Mouse (Mus musculus): ENCODE data around the gene Spg7.
"Not testable (repeated sequence)": the region's sequence is repeated elsewhere in the genome, so short reads cannot be mapped to it uniquely, and the experiment has no call there.

DNA sequence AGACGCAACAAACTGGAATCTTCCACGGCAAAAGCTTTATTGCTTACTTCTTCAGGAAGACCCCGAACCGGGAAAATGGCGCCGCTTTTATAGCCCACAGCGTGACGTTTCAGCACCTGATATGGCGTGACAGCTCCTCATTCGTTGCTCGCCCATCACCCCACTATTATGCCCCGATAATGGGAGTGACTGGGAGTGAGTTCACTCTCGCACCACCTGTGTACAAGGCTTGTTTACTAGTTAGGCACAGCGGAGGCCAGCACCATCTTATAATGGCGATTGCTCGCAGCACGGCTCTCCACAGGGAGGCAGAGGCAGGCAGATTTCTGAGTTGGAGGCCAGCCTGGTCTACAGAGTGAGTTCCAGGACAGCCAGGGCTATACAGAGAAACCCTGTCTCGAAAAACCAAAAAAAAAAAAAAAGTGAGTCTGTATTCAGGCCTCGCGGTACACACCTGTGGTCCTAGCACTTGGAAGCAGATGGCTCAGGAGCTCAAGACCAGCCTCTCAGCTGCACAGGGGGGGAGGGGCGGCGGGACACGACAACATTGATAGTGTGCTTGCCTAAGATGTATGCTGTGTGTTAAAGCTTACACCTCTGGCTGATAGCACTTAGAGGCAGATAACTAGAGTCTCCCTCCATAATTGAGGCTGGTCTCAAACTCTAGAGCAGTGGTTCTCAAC is 17.9 kb upstream of the Spg7 start:
- TF ChIP-seq CTCF, POLR2A (IDR thresholded peaks at IDR 0.05; ENCODE audit: insufficient read depth, low read depth, low read length): not testable (repeated sequence)

All from olfactory bulb, adult 2 months (tissue).